Mouse (Mus musculus) olfactory bulb, adult 2 months (tissue): ENCODE results near the gene Itprip.

ENCODE experiments used
- CTCF ChIP-seq: fragments of 200-500 bp; IDR thresholded peaks from 2 replicates; pipeline ENCODE4 v1.5.1; 2012; ENCODE audit warnings: low read depth, mild to moderate bottlenecking, low read length, moderate library complexity; ENCODE audit not compliant: insufficient read depth
- POLR2A ChIP-seq: fragments of 200-500 bp; IDR thresholded peaks from 2 replicates; pipeline ENCODE4 v1.6.1; 2012; ENCODE audit warnings: mild to moderate bottlenecking, low read depth, low read length, moderate library complexity; ENCODE audit not compliant: insufficient read depth

GRCm38 (mm10) chr19:47884296-47885085 lies 34.6 kb downstream of the Itprip start:
- TF ChIP-seq CTCF (no peak), POLR2A (no peak)
